Mouse (Mus musculus): ENCODE measurements around the gene Slc6a18.

- TF ChIP-seq EP300 (IDR thresholded peaks at IDR 0.05; ENCODE audit: insufficient read depth, low read depth, low read length) = no peak
- no peak for TF ChIP-seq POLR2A (IDR thresholded peaks at IDR 0.05; ENCODE audit: insufficient read depth, low read depth, low read length)
These were observed 22.7 kb upstream of the Slc6a18 start for GRCm38 (mm10) chr13:73700554-73700953.

Measured in heart, adult 2 months (tissue).